Mouse (Mus musculus) lung, embryonic 16.5 days (tissue): Measurements from ENCODE around the gene Rtkn2. TPM values are rescaled to one million over a fixed set of nuclear protein-coding genes. Genes with fewer than 3 reads are reported as not detected.
A peak's percentile ranks its signal among the peaks of the same experiment; 100 is the strongest.

Experiments used
- ATAC-seq: fragments of 200-750 bp; cut with Nextera tagmentation; 2 replicates; pipeline ENCODE4 v1.8.0; 2017; ENCODE audit warnings: low read depth, mild to moderate bottlenecking, moderate library complexity
- H3K27ac ChIP-seq: fragments of 300-500 bp; sonication (generic); 2 replicates; pipeline ENCODE4 v1.5.1; 2014; ENCODE audit warnings: mild to moderate bottlenecking, control low read depth, low read length
- H3K27me3 ChIP-seq: fragments of 300-500 bp; sonication (generic); 2 replicates; pipeline ENCODE4 v1.6.1; 2014; ENCODE audit warnings: low read depth, low read length, mixed read lengths; ENCODE audit not compliant: control insufficient read depth, insufficient read depth
- H3K36me3 ChIP-seq: fragments of 300-500 bp; sonication (generic); 2 replicates; pipeline ENCODE4 v1.6.1; 2014; ENCODE audit warnings: low read length; ENCODE audit not compliant: control insufficient read depth, insufficient read depth
- H3K4me1 ChIP-seq: fragments of 300-500 bp; sonication (generic); replicated peaks from 2 replicates; pipeline ENCODE4 v1.6.1; 2014; ENCODE audit warnings: low read length, mixed read lengths; ENCODE audit not compliant: control insufficient read depth, insufficient read depth
- H3K4me2 ChIP-seq: fragments of 300-500 bp; sonication (generic); 2 replicates; pipeline ENCODE4 v1.6.1; 2014; ENCODE audit warnings: low read depth, low read length, control low read depth
- H3K4me3 ChIP-seq: fragments of 300-500 bp; sonication (generic); 2 replicates; pipeline ENCODE4 v1.5.1; 2014; ENCODE audit warnings: mild to moderate bottlenecking, low read length, control low read depth
- H3K9ac ChIP-seq: fragments of 300-500 bp; sonication (generic); 2 replicates; pipeline ENCODE4 v1.6.1; 2014; ENCODE audit warnings: low read length, control low read depth
- H3K9me3 ChIP-seq: fragments of 300-500 bp; sonication (generic); 2 replicates; pipeline ENCODE4 v1.6.1; 2016; ENCODE audit warnings: low read length; ENCODE audit not compliant: control insufficient read depth
- WGBS: fragments of 180-500 bp; shearing (Covaris S2); extraction: QIAGEN DNeasy Blood & Tissue Kit; methylation state at CpG from one replicate; pipeline ENCODE4 v1.1.7; 2014; 5-methylcytosine and 5-hydroxymethylcytosine counted together
- polyA plus RNA-seq: library from polyadenylated mRNA; unstranded; fragments of >200 nt; fragmentation: Nextera tagmentation; extraction: Ambion mirVana; gene quantifications from 2 replicates; pipeline ENCODE4 v1.2.1, GENCODE M21; 2015

Gene Rtkn2
- polyA plus RNA-seq, 1 experiment from 2014 or later: 14.6 TPM

- Histone ChIP-seq H3K9me3 (no peaks in the 10 kb centered on the region), H3K27ac (0 out of 2 replicates have a peak overlapping the region, but pooled peaks have one; percentile 10), H3K4me2 (no peak overlapping the region), H3K4me3 (no peak overlapping the region), H3K4me1 (peaks cover 10% of the 10 kb centered on the region), H3K27me3 (no peaks in the 10 kb centered on the region), H3K36me3 (0 out of 2 replicates have a peak, but pooled peaks cover 2% of the 10 kb centered on the region), H3K9ac (peak overlapping the region; percentile 35; the same call in 1 of the 2 replicates)
- no peak for ATAC-seq
- WGBS: 87% methylated on average over 8 of the region's 8 CpGs
Measured at GRCm38 (mm10) chr10:67983776-67984175, 4.4 kb downstream of the Rtkn2 start.

- 27% methylated on average over 13 of the region's 13 CpGs for WGBS
- ATAC-seq: peak; percentile 68; the same call in 1 of the 2 replicates
Measured at GRCm38 (mm10) chr10:67984271-67984943, 5.0 kb downstream of the Rtkn2 start.

GRCm38 (mm10) chr10:67985100-67985499 lies 5.7 kb downstream of the Rtkn2 start:
- Histone ChIP-seq H3K4me2 (no peak overlapping the region), H3K27ac (no peak overlapping the region), H3K4me1 (peaks cover 10% of the 10 kb centered on the region), H3K9me3 (no peaks in the 10 kb centered on the region), H3K36me3 (0 out of 2 replicates have a peak, but pooled peaks cover 2% of the 10 kb centered on the region), H3K9ac (no peak overlapping the region), H3K27me3 (no peaks in the 10 kb centered on the region), H3K4me3 (no peak overlapping the region)
- ATAC-seq: no peak
- WGBS: 85% methylated on average over 17 of the region's 17 CpGs

More at GRCm38 (mm10) chr10:67984271-67984943, 5.0 kb downstream of the Rtkn2 start:
- Histone ChIP-seq H3K9me3 (no peaks in the 10 kb centered on the region), H3K27me3 (no peaks in the 10 kb centered on the region), H3K4me1 (peaks cover 10% of the 10 kb centered on the region), H3K27ac (0 out of 2 replicates have a peak overlapping the region, but pooled peaks have one; percentile 10), H3K4me2 (no peak overlapping the region), H3K36me3 (0 out of 2 replicates have a peak, but pooled peaks cover 2% of the 10 kb centered on the region), H3K4me3 (no peak overlapping the region), H3K9ac (no peak overlapping the region)

GRCm38 (mm10) chr10:67995356-67995755 lies 16.0 kb downstream of the Rtkn2 start:
- H3K4me2 ChIP-seq: no peak overlapping the region
- no peak for ATAC-seq
- no peaks in the 10 kb centered on the region for H3K4me1 ChIP-seq
- H3K9ac ChIP-seq: no peak overlapping the region
- H3K27ac ChIP-seq: no peak overlapping the region
- H3K36me3 ChIP-seq: peaks cover 5% of the 10 kb centered on the region; the same call in 1 of the 2 replicates
- no peaks in the 10 kb centered on the region for H3K27me3 ChIP-seq
- 0 out of 2 replicates have a peak, but pooled peaks cover 2% of the 10 kb centered on the region for H3K9me3 ChIP-seq
- no peak overlapping the region for H3K4me3 ChIP-seq
- 76% methylated on average over 12 of the region's 12 CpGs for WGBS

- Histone ChIP-seq H3K27me3 (no peaks in the 10 kb centered on the region), H3K27ac (no peak overlapping the region), H3K36me3 (no peaks in the 10 kb centered on the region; the same call in 1 of the 2 replicates), H3K4me2 (no peak overlapping the region), H3K9ac (no peak overlapping the region), H3K4me3 (no peak overlapping the region), H3K4me1 (no peaks in the 10 kb centered on the region), H3K9me3 (0 out of 2 replicates have a peak, but pooled peaks cover 2% of the 10 kb centered on the region)
- 0% methylated on average over 1 of the region's 1 CpGs for WGBS
- peak; percentile 35; the same call in 1 of the 2 replicates for ATAC-seq
Measured at GRCm38 (mm10) chr10:67996171-67996570, 16.8 kb downstream of the Rtkn2 start.

GRCm38 (mm10) chr10:67998116-67998635 lies 18.8 kb downstream of the Rtkn2 start:
- H3K4me2 ChIP-seq: no peak overlapping the region
- 38% methylated on average over 13 of the region's 13 CpGs for WGBS

GRCm38 (mm10) chr10:67999170-67999569 lies 19.8 kb downstream of the Rtkn2 start:
- H3K36me3 ChIP-seq: 0 out of 2 replicates have a peak, but pooled peaks cover 2% of the 10 kb centered on the region
- no peak overlapping the region for H3K27ac ChIP-seq
- no peak overlapping the region for H3K4me2 ChIP-seq
- peaks cover 2% of the 10 kb centered on the region; the same call in 1 of the 2 replicates for H3K4me1 ChIP-seq
- no peak overlapping the region for H3K4me3 ChIP-seq
- no peak overlapping the region for H3K9ac ChIP-seq
- H3K27me3 ChIP-seq: no peaks in the 10 kb centered on the region
- ATAC-seq: no peak
- 75% methylated on average over 10 of the region's 10 CpGs for WGBS
- H3K9me3 ChIP-seq: no peaks in the 10 kb centered on the region

More at GRCm38 (mm10) chr10:67998116-67998635, 18.8 kb downstream of the Rtkn2 start:
- no peaks in the 10 kb centered on the region for H3K9me3 ChIP-seq
- ATAC-seq: peak; percentile 51
- no peak overlapping the region for H3K9ac ChIP-seq
- no peak overlapping the region for H3K27ac ChIP-seq
- no peaks in the 10 kb centered on the region for H3K27me3 ChIP-seq
- H3K36me3 ChIP-seq: peaks cover 2% of the 10 kb centered on the region; the same call in 1 of the 2 replicates
- no peak overlapping the region for H3K4me3 ChIP-seq
- H3K4me1 ChIP-seq: peaks cover 2% of the 10 kb centered on the region; the same call in 1 of the 2 replicates

GRCm38 (mm10) chr10:68001456-68001855 lies 22.1 kb downstream of the Rtkn2 start:
- H3K27ac ChIP-seq: no peak overlapping the region
- no peak overlapping the region for H3K4me2 ChIP-seq
- WGBS: 87% methylated on average over 6 of the region's 6 CpGs
- 0 out of 2 replicates have a peak, but pooled peaks cover 2% of the 10 kb centered on the region for H3K36me3 ChIP-seq
- H3K9ac ChIP-seq: no peak overlapping the region
- H3K27me3 ChIP-seq: no peaks in the 10 kb centered on the region
- H3K4me1 ChIP-seq: peaks cover 2% of the 10 kb centered on the region; the same call in 1 of the 2 replicates
- no peak for ATAC-seq
- H3K9me3 ChIP-seq: no peaks in the 10 kb centered on the region
- no peak overlapping the region for H3K4me3 ChIP-seq
